In genomic region chr2:141312136-141312948, GRCm38 (mm10) we compare ENCODE assay signal across 8 mouse cellular contexts.
A peak's percentile ranks its signal among the peaks of the same experiment; 100 is the strongest.
DNase-seq lines count a peak whose midpoint lies in the region; ATAC-seq and TF ChIP-seq lines count a peak whose summit lies in the region.
"Had no signal": no experiment of that assay in that cellular context is flagged by ENCODE, and none has a peak within 500 bp of the region (broad histone marks: within the 10 kb centered on the region; RNA-seq: fewer than 3 reads in every experiment).

No protein-coding gene starts in this region.

- no peaks in the 10 kb centered on the region for H3K4me1 ChIP-seq in kidney, embryonic 14.5 days (ENCODE audit: control insufficient read depth, insufficient read depth, low read length)
- H3K4me1 ChIP-seq in forebrain, embryonic 10.5 days: peaks cover 25% of the 10 kb centered on the region
- 0 out of 2 replicates have a peak, but pooled peaks cover 6% of the 10 kb centered on the region for H3K4me1 ChIP-seq in limb, embryonic 12.5 days (replicated peaks)
- 0 out of 2 replicates have a peak, but pooled peaks cover 5% of the 10 kb centered on the region for H3K4me1 ChIP-seq in neural tube, embryonic 15.5 days
- no peaks in the 10 kb centered on the region for H3K4me1 ChIP-seq in intestine, embryonic 15.5 days (replicated peaks)
- no peaks in the 10 kb centered on the region for H3K4me1 ChIP-seq in stomach, postnatal 0 days (replicated peaks; ENCODE audit: control insufficient read depth, insufficient read depth)

- no peak overlapping the region for H3K4me2 ChIP-seq in kidney, embryonic 14.5 days (replicated peaks; ENCODE audit: low read depth, low read length)
- H3K4me2 ChIP-seq in limb, embryonic 12.5 days: no peak overlapping the region
- H3K4me2 ChIP-seq in neural tube, embryonic 15.5 days: no peak overlapping the region
- no peak overlapping the region for H3K4me2 ChIP-seq in intestine, embryonic 15.5 days (replicated peaks)
- no peak overlapping the region for H3K4me2 ChIP-seq in stomach, postnatal 0 days (replicated peaks; ENCODE audit: low read depth)

- H3K9ac ChIP-seq in kidney, embryonic 14.5 days (ENCODE audit: low read depth, low read length): no peak overlapping the region
- no peak overlapping the region for H3K9ac ChIP-seq in limb, embryonic 12.5 days (replicated peaks)
- no peak overlapping the region for H3K9ac ChIP-seq in neural tube, embryonic 15.5 days (replicated peaks)
- H3K9ac ChIP-seq in intestine, embryonic 15.5 days: no peak overlapping the region
- H3K9ac ChIP-seq in stomach, postnatal 0 days (ENCODE audit: low read length): no peak overlapping the region
- H3K9ac ChIP-seq: liver, embryonic 14.5 days had no signal

- 58% methylated on average over 10 of the region's 10 CpGs for WGBS in kidney, embryonic 14.5 days
- 35% methylated on average over 10 of the region's 10 CpGs for WGBS in forebrain, embryonic 10.5 days
- WGBS in limb, embryonic 12.5 days: 59% methylated on average over 10 of the region's 10 CpGs
- 27% methylated on average over 10 of the region's 10 CpGs for WGBS in neural tube, embryonic 15.5 days
- 76% methylated on average over 10 of the region's 10 CpGs for WGBS in intestine, embryonic 15.5 days
- 70% methylated on average over 10 of the region's 10 CpGs for WGBS in stomach, postnatal 0 days

- H3K4me3 ChIP-seq in kidney, embryonic 14.5 days (ENCODE audit: low read length): no peak overlapping the region
- H3K4me3 ChIP-seq in forebrain, embryonic 10.5 days: no peak overlapping the region
- no peak overlapping the region for H3K4me3 ChIP-seq in limb, embryonic 12.5 days (replicated peaks)
- H3K4me3 ChIP-seq in neural tube, embryonic 15.5 days (replicated peaks): no peak overlapping the region
- H3K4me3 ChIP-seq in intestine, embryonic 15.5 days (replicated peaks): no peak overlapping the region
- H3K4me3 ChIP-seq in stomach, postnatal 0 days (ENCODE audit: low read depth, low read length): no peak overlapping the region

- no peak for DNase-seq in kidney, adult 11 months
- peak; percentile 29 for DNase-seq in forebrain, embryonic 10.5 days (ENCODE audit: extremely low spot score, low spot score)
- no peak for DNase-seq in stomach, postnatal 0 days (ENCODE audit: low spot score)

- H3K36me3 ChIP-seq in kidney, embryonic 14.5 days (ENCODE audit: control insufficient read depth, insufficient read depth, low read length): no peaks in the 10 kb centered on the region
- no peaks in the 10 kb centered on the region for H3K36me3 ChIP-seq in forebrain, embryonic 10.5 days (replicated peaks)
- H3K36me3 ChIP-seq in limb, embryonic 12.5 days: no peaks in the 10 kb centered on the region
- H3K36me3 ChIP-seq in neural tube, embryonic 15.5 days: no peaks in the 10 kb centered on the region
- no peaks in the 10 kb centered on the region for H3K36me3 ChIP-seq in intestine, embryonic 15.5 days
- H3K36me3 ChIP-seq in stomach, postnatal 0 days (ENCODE audit: control insufficient read depth, insufficient read depth, low read length): no peaks in the 10 kb centered on the region

- ATAC-seq in kidney, embryonic 14.5 days (ENCODE audit: low FRiP score, low TSS enrichment): peak; percentile 35; the same call in 1 of the 2 replicates
- peak; percentile 75 for ATAC-seq in limb, embryonic 12.5 days (ENCODE audit: insufficient number of reproducible peaks, insufficient read depth, low FRiP score, low TSS enrichment, low read depth)
- ATAC-seq in neural tube, embryonic 15.5 days (ENCODE audit: low FRiP score): peak; percentile 80
- no peak for ATAC-seq in intestine, embryonic 15.5 days
- no peak for ATAC-seq in stomach, postnatal 0 days (ENCODE audit: low FRiP score, low TSS enrichment)

- TF ChIP-seq EP300 in stomach, postnatal 0 days (optimal IDR thresholded peaks at IDR 0.05): no peak

- no peak for TF ChIP-seq CTCF in stomach, postnatal 0 days (IDR thresholded peaks at IDR 0.05; ENCODE audit: low read depth)

- H3K9me3 ChIP-seq in kidney, embryonic 14.5 days (ENCODE audit: control insufficient read depth, low read length): no peaks in the 10 kb centered on the region
- H3K9me3 ChIP-seq in forebrain, embryonic 10.5 days: no peaks in the 10 kb centered on the region
- H3K9me3 ChIP-seq in limb, embryonic 12.5 days: no peaks in the 10 kb centered on the region
- no peaks in the 10 kb centered on the region for H3K9me3 ChIP-seq in neural tube, embryonic 15.5 days (replicated peaks)
- no peaks in the 10 kb centered on the region for H3K9me3 ChIP-seq in intestine, embryonic 15.5 days
- H3K9me3 ChIP-seq in stomach, postnatal 0 days (ENCODE audit: control insufficient read depth, low read length): no peaks in the 10 kb centered on the region

- H3K27ac ChIP-seq in kidney, embryonic 14.5 days (ENCODE audit: low read depth, low read length): no peak overlapping the region
- peak overlapping the region; percentile 72 for H3K27ac ChIP-seq in forebrain, embryonic 10.5 days
- H3K27ac ChIP-seq in limb, embryonic 12.5 days: no peak overlapping the region
- no peak overlapping the region for H3K27ac ChIP-seq in neural tube, embryonic 15.5 days (replicated peaks)
- H3K27ac ChIP-seq in intestine, embryonic 15.5 days: no peak overlapping the region
- no peak overlapping the region for H3K27ac ChIP-seq in stomach, postnatal 0 days (replicated peaks)
- H3K27ac ChIP-seq: liver, embryonic 14.5 days had no signal

- no peaks in the 10 kb centered on the region for H3K27me3 ChIP-seq in kidney, embryonic 14.5 days (ENCODE audit: control insufficient read depth, insufficient read depth, low read length)
- no peaks in the 10 kb centered on the region for H3K27me3 ChIP-seq in forebrain, embryonic 10.5 days (ENCODE audit: poor library complexity, severe bottlenecking)
- no peaks in the 10 kb centered on the region for H3K27me3 ChIP-seq in limb, embryonic 12.5 days
- H3K27me3 ChIP-seq in neural tube, embryonic 15.5 days (replicated peaks): no peaks in the 10 kb centered on the region
- no peaks in the 10 kb centered on the region for H3K27me3 ChIP-seq in intestine, embryonic 15.5 days (replicated peaks)
- H3K27me3 ChIP-seq in stomach, postnatal 0 days (ENCODE audit: control insufficient read depth, insufficient read depth, low read length): no peaks in the 10 kb centered on the region

Comparison
In these comparisons a context has a peak if more than half of its experiments do, and no peak if none do; other contexts are left out.
1. ATAC-seq: peak in kidney, embryonic 14.5 days (single experiment), limb, embryonic 12.5 days (single experiment) and neural tube, embryonic 15.5 days (single experiment); none in intestine, embryonic 15.5 days (single experiment) and stomach, postnatal 0 days (single experiment).